Mouse (Mus musculus): ENCODE measurements around the gene Slc16a1.
A peak's percentile ranks its signal among the peaks of the same experiment; 100 is the strongest.
"Not testable (repeated sequence)": the region's sequence is repeated elsewhere in the genome, so short reads cannot be mapped to it uniquely, and the experiment has no call there.

Slc16a1 gene

DNA sequence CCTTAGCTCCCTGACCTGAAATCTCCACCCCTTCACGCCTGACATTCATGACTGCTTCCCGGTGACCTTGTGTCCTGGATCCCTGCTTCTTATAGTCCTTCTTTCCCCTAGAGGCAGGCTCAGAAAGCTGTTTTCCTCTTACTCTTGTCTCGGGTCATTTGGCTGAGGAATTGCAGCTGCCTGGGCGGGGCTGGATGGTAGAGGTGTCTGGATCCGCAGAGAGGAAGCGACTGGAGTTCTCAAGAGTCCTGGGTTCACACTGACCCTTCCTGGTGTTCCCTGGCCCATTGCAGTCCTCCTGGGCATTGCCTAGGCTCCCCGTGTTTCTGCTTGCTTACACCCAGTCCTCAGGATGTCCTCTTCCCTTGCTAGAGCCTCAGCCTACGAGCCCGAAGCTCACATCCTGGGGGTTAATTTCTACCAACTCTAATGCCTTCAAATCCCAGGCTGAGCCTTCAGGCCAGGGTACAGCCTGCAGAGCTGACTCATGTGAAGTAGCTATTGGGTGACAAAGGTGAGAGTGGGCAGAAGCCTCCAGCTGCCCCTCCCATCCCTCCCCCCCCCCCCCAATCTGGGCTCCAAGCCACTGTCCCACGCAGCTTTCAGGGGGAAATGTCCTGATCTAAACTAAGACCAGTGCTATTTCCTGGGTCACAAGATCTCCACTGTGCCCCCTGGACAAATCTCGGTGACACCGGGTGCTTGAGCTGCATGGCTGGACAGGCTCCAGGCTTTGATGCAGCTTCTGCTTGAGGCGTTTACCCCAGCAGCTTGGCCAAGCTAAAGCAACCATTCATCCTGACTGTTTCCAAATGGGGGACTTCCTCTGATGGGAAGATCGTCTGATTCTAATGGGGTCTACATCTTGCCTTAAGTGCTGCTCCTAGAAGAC is 36.1 kb downstream of the Slc16a1 start:
- DNase-seq (ENCODE audit: low read depth, low spot score) = peak; percentile 19

GRCm38 (mm10) chr3:104675258-104675851 is 36.9 kb downstream of the Slc16a1 start:
- DNase-seq (ENCODE audit: low read depth, low spot score) = peak; percentile 52

- DNase-seq (ENCODE audit: low read depth, low spot score) = no peak
Observed at GRCm38 (mm10) chr3:104677781-104678180, 39.3 kb downstream of the Slc16a1 start.

GRCm38 (mm10) chr3:104678826-104679225 is 40.4 kb downstream of the Slc16a1 start:
- no peak for DNase-seq (ENCODE audit: low read depth, low spot score)

DNA sequence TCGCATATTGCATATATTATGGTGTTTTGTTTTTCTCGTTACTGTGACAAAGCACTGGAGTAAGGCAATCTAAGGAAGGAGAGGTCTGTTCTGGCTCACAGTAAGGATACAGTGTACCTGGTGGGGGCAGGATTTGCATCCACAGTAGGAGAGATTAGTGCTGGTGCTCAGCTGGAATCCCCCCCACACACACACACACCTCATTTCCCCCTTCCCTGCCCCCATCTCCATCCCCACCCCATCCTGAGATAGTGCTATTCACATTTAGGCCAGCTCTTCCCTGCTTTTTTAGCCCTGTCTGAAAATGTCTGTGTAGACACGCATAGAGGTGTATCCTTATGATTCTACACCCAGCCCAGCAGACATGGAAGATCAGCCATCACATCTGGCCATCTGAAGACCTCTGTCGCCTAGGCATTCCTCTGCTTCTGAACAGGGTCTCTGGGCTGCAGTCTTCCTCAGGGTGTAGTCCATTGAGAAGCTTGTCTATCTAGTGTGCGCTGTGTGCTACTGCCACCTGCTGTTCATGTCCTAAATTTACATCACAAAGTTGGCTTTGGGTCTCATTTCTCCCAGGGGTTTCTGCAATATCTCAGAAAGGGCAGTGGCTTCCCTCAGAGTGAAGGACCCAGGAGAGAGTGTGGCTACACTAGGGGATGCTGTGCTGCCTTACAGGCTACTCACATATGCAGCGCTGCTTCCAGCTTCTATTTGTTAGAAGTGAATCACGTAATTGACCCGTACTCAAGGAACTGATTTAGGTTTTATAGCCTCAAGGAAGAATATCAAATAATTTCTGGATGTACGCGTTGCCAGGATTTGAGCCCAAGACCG is 44.4 kb downstream of the Slc16a1 start:
- DNase-seq (ENCODE audit: low read depth, low spot score) = peak; percentile 40

DNA sequence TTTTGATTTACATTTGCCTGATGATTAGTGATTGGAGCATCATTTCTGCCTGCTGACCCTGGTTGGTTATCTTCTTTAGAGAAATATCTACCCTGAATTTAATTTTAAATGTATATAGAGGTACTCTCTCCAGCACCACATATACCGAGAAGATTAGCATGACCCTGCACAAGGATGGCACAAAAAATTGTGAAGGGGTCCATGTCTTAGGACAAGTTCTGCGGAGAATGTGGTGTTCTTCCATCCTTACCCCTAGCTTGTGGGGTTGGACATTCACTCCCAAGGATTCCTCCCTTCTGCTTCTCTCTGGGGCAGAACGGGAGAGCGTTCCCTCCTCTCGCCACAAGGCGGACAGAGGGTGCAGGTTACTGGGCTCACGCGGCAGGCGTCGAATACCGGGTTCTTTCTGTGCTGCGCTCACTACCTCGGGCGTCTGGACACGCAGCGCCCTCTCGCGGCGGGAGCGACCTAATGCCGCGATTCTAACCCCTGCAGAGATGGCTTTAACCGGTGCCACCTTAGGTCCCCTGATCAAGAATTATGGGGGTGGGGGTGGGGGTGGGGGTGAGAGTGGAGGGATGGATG is 62.4 kb downstream of the Slc16a1 start:
- peak; percentile 38 for DNase-seq (ENCODE audit: low read depth, low spot score)

GRCm38 (mm10) chr3:104701761-104702160 is 63.3 kb downstream of the Slc16a1 start:
- DNase-seq (ENCODE audit: low read depth, low spot score) = no peak

DNA sequence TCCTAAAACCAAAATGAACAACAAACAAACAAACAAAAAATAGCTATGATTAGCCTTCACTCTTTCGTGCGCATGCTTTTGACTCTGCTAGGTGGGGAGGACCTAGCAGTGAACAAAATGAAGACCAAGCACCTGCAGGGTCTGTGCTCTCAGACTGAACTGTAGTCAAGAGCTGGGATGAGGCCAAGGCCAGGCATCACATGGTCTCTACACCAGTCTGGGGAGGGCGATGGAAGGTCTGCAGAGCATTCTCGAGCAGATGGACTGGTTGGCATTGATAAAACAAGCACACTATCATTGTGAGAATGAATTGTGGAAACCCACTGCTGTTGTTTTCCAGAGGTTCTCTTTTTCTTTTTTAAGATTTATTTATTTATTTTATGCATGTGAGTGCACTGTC is 65.5 kb downstream of the Slc16a1 start:
- DNase-seq (ENCODE audit: low read depth, low spot score) = no peak

- DNase-seq (ENCODE audit: low read depth, low spot score) = no peak
Observed at GRCm38 (mm10) chr3:104706446-104706845, 68.0 kb downstream of the Slc16a1 start.

GRCm38 (mm10) chr3:104706951-104707771 is 68.7 kb downstream of the Slc16a1 start:
- DNase-seq (ENCODE audit: low read depth, low spot score) = not testable (repeated sequence)

DNA sequence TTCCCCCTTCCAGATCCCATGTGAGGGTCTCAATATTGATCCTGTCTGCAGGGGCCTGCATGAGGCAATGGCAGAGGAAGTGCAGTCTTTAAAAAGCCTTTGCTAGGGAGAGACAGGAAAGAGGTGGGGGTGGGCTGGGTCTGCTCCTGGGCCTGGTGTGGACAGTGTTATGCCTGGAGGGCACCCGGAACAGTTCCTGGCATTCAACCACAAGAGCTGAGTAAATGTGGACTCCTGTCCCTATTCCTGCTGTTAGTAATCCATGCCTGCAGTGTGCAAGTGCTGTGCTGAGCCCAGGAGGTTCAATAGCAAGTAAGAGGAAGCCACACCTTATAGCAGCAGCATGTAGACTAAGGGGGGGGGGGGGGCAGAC is 69.3 kb downstream of the Slc16a1 start:
- not testable (repeated sequence) for DNase-seq (ENCODE audit: low read depth, low spot score)
